Comparison of ENCODE assay signal across 8 mouse cellular contexts in the genomic region with DNA sequence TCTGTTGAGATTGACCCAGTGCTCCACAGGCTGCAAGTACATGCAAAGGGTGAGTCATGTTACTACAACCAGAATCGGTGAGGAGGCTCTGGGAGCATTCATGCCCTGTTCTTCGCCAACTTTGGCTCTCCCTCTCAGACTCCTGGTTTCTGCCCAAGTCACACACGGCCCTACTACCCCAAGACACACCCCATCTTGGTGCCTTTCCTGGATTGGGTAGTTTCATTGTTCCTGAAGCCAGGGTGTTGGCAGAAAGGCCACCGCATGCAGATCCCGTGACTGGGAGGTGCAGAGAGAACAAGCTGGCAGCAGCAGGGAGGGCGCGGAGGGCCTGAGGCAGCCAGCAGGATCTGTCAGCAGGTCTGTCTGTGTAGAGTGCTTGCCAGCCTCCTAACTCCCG.
DNase-seq lines count a peak whose midpoint lies in the region; ATAC-seq and TF ChIP-seq lines count a peak whose summit lies in the region.

No protein-coding gene starts in this region.

- H3K27ac ChIP-seq in liver, postnatal 0 days (ENCODE audit: low read depth): no peak overlapping the region
- no peak overlapping the region for H3K27ac ChIP-seq in liver, embryonic 12.5 days

- 0 out of 2 replicates have a peak, but pooled peaks cover 2% of the 10 kb centered on the region for H3K9me3 ChIP-seq in liver, postnatal 0 days (ENCODE audit: low read length)
- H3K9me3 ChIP-seq in liver, embryonic 12.5 days (replicated peaks): no peaks in the 10 kb centered on the region; the same call in 1 of the 2 replicates

- no peak for TF ChIP-seq EP300 in liver, postnatal 0 days (IDR thresholded peaks at IDR 0.05; ENCODE audit: low read depth)

- ATAC-seq in liver, postnatal 0 days: no peak
- no peak for ATAC-seq in liver, embryonic 12.5 days

- no peak overlapping the region for H3K4me2 ChIP-seq in liver, postnatal 0 days (ENCODE audit: low read depth, low read length)
- H3K4me2 ChIP-seq in liver, embryonic 12.5 days: no peak overlapping the region

- 77% methylated on average over 8 of the region's 8 CpGs for WGBS in liver, postnatal 0 days (ENCODE audit: insufficient replicate concordance)
- WGBS in liver, embryonic 12.5 days (ENCODE audit: insufficient replicate concordance): 69% methylated on average over 8 of the region's 8 CpGs

- DNase-seq in kidney, adult 18-20 months: peak; percentile 62
- DNase-seq in kidney, postnatal 4 days: no peak
- DNase-seq in NIH3T3 (ENCODE audit: low read depth) (peak; percentile 72), MN1 (ENCODE audit: low spot score) (no peak)
- DNase-seq in cerebellum, postnatal 36 days: peak; percentile 24 to 26
- peak; percentile 62 to 84 for DNase-seq in kidney, postnatal 25 days
- DNase-seq in liver, postnatal 0 days: no peak

- H3K36me3 ChIP-seq in liver, postnatal 0 days (replicated peaks; ENCODE audit: insufficient read depth, low read length): no peaks in the 10 kb centered on the region
- no peaks in the 10 kb centered on the region for H3K36me3 ChIP-seq in liver, embryonic 12.5 days

- H3K4me1 ChIP-seq in liver, postnatal 0 days (ENCODE audit: insufficient read depth): no peaks in the 10 kb centered on the region
- H3K4me1 ChIP-seq in liver, embryonic 12.5 days: no peaks in the 10 kb centered on the region

- H3K9ac ChIP-seq in liver, postnatal 0 days (replicated peaks): no peak overlapping the region
- H3K9ac ChIP-seq in liver, embryonic 12.5 days: no peak overlapping the region

- no peak overlapping the region for H3K4me3 ChIP-seq in liver, postnatal 0 days (ENCODE audit: low read depth, low read length)
- H3K4me3 ChIP-seq in liver, embryonic 12.5 days: no peak overlapping the region

- no peak for TF ChIP-seq CTCF in liver, postnatal 0 days (IDR thresholded peaks at IDR 0.05; ENCODE audit: low read depth)

- H3K27me3 ChIP-seq in liver, postnatal 0 days (ENCODE audit: insufficient read depth, low read length): no peaks in the 10 kb centered on the region
- H3K27me3 ChIP-seq in liver, embryonic 12.5 days (replicated peaks): no peaks in the 10 kb centered on the region

Comparison
In these comparisons a context has a peak if more than half of its experiments do, and no peak if none do; other contexts are left out.
1. DNase-seq: peak in kidney, adult 18-20 months (single experiment), NIH3T3 (single experiment), cerebellum, postnatal 36 days (2 of 2) and kidney, postnatal 25 days (2 of 2); none in kidney, postnatal 4 days (0 of 2), liver, postnatal 0 days (single experiment) and MN1 (single experiment).